Mouse (Mus musculus): Measurements from ENCODE around the gene Adcy1. TPM values are rescaled to one million over a fixed set of nuclear protein-coding genes. Genes with fewer than 3 reads are reported as not detected.
A peak's percentile ranks its signal among the peaks of the same experiment; 100 is the strongest.

Adcy1 gene
- polyA plus RNA-seq, 1 experiment from 2014 or later: 0.40 TPM

GRCm38 (mm10) chr11:7169645-7170044, 106.4 kb downstream of the Adcy1 start:
- ATAC-seq: no peak
- no peak overlapping the region for H3K4me2 ChIP-seq (replicated peaks; ENCODE audit: low read depth)
- H3K36me3 ChIP-seq (ENCODE audit: control insufficient read depth, insufficient read depth): no peaks in the 10 kb centered on the region
- no peak overlapping the region for H3K4me3 ChIP-seq (ENCODE audit: low read depth, low read length)
- H3K9ac ChIP-seq (ENCODE audit: low read depth, low read length): no peak overlapping the region
- H3K9me3 ChIP-seq (ENCODE audit: control insufficient read depth): no peaks in the 10 kb centered on the region
- WGBS: 92% methylated on average over 1 of the region's 1 CpGs
- H3K27ac ChIP-seq (ENCODE audit: low read depth, low read length): no peak overlapping the region
- no peaks in the 10 kb centered on the region for H3K4me1 ChIP-seq (replicated peaks; ENCODE audit: control insufficient read depth, insufficient read depth, low read length)
- TF ChIP-seq CTCF (IDR thresholded peaks at IDR 0.05; ENCODE audit: low read depth): no peak
- H3K27me3 ChIP-seq (replicated peaks; ENCODE audit: control insufficient read depth, insufficient read depth, low read length): no peaks in the 10 kb centered on the region

- Histone ChIP-seq H3K9ac (ENCODE audit: low read depth, low read length) (no peak overlapping the region), H3K9me3 (ENCODE audit: control insufficient read depth) (no peaks in the 10 kb centered on the region), H3K36me3 (ENCODE audit: control insufficient read depth, insufficient read depth) (no peaks in the 10 kb centered on the region), H3K4me3 (ENCODE audit: low read depth, low read length) (no peak overlapping the region), H3K27me3 (replicated peaks; ENCODE audit: control insufficient read depth, insufficient read depth, low read length) (no peaks in the 10 kb centered on the region), H3K4me1 (replicated peaks; ENCODE audit: control insufficient read depth, insufficient read depth, low read length) (no peaks in the 10 kb centered on the region), H3K4me2 (replicated peaks; ENCODE audit: low read depth) (no peak overlapping the region), H3K27ac (ENCODE audit: low read depth, low read length) (no peak overlapping the region)
- TF ChIP-seq CTCF (IDR thresholded peaks at IDR 0.05; ENCODE audit: low read depth): no peak
- peak; percentile 64 for ATAC-seq
- WGBS: 40% methylated on average over 6 of the region's 6 CpGs
Measured at GRCm38 (mm10) chr11:7173664-7174063, 110.4 kb downstream of the Adcy1 start.

GRCm38 (mm10) chr11:7178724-7179123, 115.4 kb downstream of the Adcy1 start:
- Histone ChIP-seq H3K4me1 (replicated peaks; ENCODE audit: control insufficient read depth, insufficient read depth, low read length) (no peaks in the 10 kb centered on the region), H3K4me3 (ENCODE audit: low read depth, low read length) (no peak overlapping the region), H3K36me3 (ENCODE audit: control insufficient read depth, insufficient read depth) (no peaks in the 10 kb centered on the region), H3K4me2 (replicated peaks; ENCODE audit: low read depth) (no peak overlapping the region), H3K27me3 (replicated peaks; ENCODE audit: control insufficient read depth, insufficient read depth, low read length) (no peaks in the 10 kb centered on the region), H3K9me3 (ENCODE audit: control insufficient read depth) (no peaks in the 10 kb centered on the region), H3K27ac (ENCODE audit: low read depth, low read length) (no peak overlapping the region), H3K9ac (ENCODE audit: low read depth, low read length) (no peak overlapping the region)
- 29% methylated on average over 4 of the region's 4 CpGs for WGBS
- no peak for ATAC-seq
- TF ChIP-seq CTCF (IDR thresholded peaks at IDR 0.05; ENCODE audit: low read depth): no peak

- H3K27ac ChIP-seq (ENCODE audit: low read depth, low read length): no peak overlapping the region
- no peaks in the 10 kb centered on the region for H3K27me3 ChIP-seq (replicated peaks; ENCODE audit: control insufficient read depth, insufficient read depth, low read length)
- H3K9ac ChIP-seq (ENCODE audit: low read depth, low read length): no peak overlapping the region
- WGBS: 32% methylated on average over 2 of the region's 2 CpGs
- no peak for TF ChIP-seq CTCF (IDR thresholded peaks at IDR 0.05; ENCODE audit: low read depth)
- no peaks in the 10 kb centered on the region for H3K9me3 ChIP-seq (ENCODE audit: control insufficient read depth)
- H3K4me3 ChIP-seq (ENCODE audit: low read depth, low read length): no peak overlapping the region
- ATAC-seq: no peak
- H3K36me3 ChIP-seq (ENCODE audit: control insufficient read depth, insufficient read depth): no peaks in the 10 kb centered on the region
- H3K4me1 ChIP-seq (replicated peaks; ENCODE audit: control insufficient read depth, insufficient read depth, low read length): no peaks in the 10 kb centered on the region
- no peak overlapping the region for H3K4me2 ChIP-seq (replicated peaks; ENCODE audit: low read depth)
Measured at GRCm38 (mm10) chr11:7179276-7179675, 116.0 kb downstream of the Adcy1 start.

- no peaks in the 10 kb centered on the region for H3K4me1 ChIP-seq (replicated peaks; ENCODE audit: control insufficient read depth, insufficient read depth, low read length)
- H3K9me3 ChIP-seq (ENCODE audit: control insufficient read depth): no peaks in the 10 kb centered on the region
- H3K4me2 ChIP-seq (replicated peaks; ENCODE audit: low read depth): no peak overlapping the region
- WGBS: 43% methylated on average over 8 of the region's 8 CpGs
- no peaks in the 10 kb centered on the region for H3K36me3 ChIP-seq (ENCODE audit: control insufficient read depth, insufficient read depth)
- no peak overlapping the region for H3K9ac ChIP-seq (ENCODE audit: low read depth, low read length)
- H3K27ac ChIP-seq (ENCODE audit: low read depth, low read length): no peak overlapping the region
- no peak for ATAC-seq
- H3K4me3 ChIP-seq (ENCODE audit: low read depth, low read length): no peak overlapping the region
- H3K27me3 ChIP-seq (replicated peaks; ENCODE audit: control insufficient read depth, insufficient read depth, low read length): no peaks in the 10 kb centered on the region
- no peak for TF ChIP-seq CTCF (IDR thresholded peaks at IDR 0.05; ENCODE audit: low read depth)
Measured at GRCm38 (mm10) chr11:7182409-7183042, 119.2 kb downstream of the Adcy1 start.

DNA sequence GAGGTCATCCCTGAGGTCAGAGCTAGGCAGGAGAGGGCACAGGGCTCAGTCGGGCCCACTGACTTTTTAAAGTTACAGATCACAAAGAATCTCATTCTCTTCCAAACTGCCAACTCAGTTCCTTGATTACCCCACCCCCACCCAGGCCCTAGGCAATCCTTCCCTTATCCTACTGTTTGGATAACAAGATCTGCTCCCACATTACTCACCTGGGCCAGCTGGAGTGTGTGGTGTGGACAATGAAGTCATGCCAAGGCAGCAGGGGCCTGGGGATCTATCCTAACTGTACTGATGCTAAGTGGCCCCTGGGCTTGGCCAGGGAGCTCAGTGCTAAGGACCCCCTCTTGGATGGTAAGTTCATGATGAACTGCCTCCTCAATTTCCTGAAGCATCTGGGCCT, 121.1 kb downstream of the Adcy1 start:
- no peak for ATAC-seq
- no peaks in the 10 kb centered on the region for H3K9me3 ChIP-seq (ENCODE audit: control insufficient read depth)
- no peak for TF ChIP-seq CTCF (IDR thresholded peaks at IDR 0.05; ENCODE audit: low read depth)
- no peaks in the 10 kb centered on the region for H3K36me3 ChIP-seq (ENCODE audit: control insufficient read depth, insufficient read depth)
- no peaks in the 10 kb centered on the region for H3K27me3 ChIP-seq (replicated peaks; ENCODE audit: control insufficient read depth, insufficient read depth, low read length)
- H3K27ac ChIP-seq (ENCODE audit: low read depth, low read length): no peak overlapping the region
- no peak overlapping the region for H3K4me2 ChIP-seq (replicated peaks; ENCODE audit: low read depth)
- 26% methylated on average over 1 of the region's 1 CpGs for WGBS
- H3K4me3 ChIP-seq (ENCODE audit: low read depth, low read length): no peak overlapping the region
- no peak overlapping the region for H3K9ac ChIP-seq (ENCODE audit: low read depth, low read length)
- H3K4me1 ChIP-seq (replicated peaks; ENCODE audit: control insufficient read depth, insufficient read depth, low read length): no peaks in the 10 kb centered on the region

DNA sequence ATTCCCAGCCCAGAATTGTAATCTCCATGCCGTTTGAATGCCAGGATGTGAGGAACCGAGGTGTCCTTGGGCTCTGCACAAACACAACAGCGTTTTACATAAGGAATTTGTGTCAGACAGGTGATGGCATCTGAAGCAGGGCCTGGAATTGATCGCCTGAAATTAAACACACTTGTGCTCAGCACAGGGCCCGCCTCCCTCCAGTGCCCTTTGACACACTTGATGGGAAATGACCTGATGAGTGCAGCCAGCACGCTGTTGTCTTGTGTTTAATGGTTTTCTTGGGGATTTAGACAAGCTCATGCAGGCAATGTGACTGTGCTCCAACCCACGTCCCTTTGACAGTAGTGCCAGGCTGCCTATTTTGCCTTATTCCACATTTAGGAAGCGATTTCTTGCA, 124.2 kb downstream of the Adcy1 start:
- no peak for TF ChIP-seq CTCF (IDR thresholded peaks at IDR 0.05; ENCODE audit: low read depth)
- H3K4me1 ChIP-seq (replicated peaks; ENCODE audit: control insufficient read depth, insufficient read depth, low read length): no peaks in the 10 kb centered on the region
- 58% methylated on average over 8 of the region's 8 CpGs for WGBS
- no peak overlapping the region for H3K27ac ChIP-seq (ENCODE audit: low read depth, low read length)
- no peaks in the 10 kb centered on the region for H3K27me3 ChIP-seq (replicated peaks; ENCODE audit: control insufficient read depth, insufficient read depth, low read length)
- H3K4me3 ChIP-seq (ENCODE audit: low read depth, low read length): no peak overlapping the region
- H3K9ac ChIP-seq (ENCODE audit: low read depth, low read length): no peak overlapping the region
- no peak for ATAC-seq
- H3K36me3 ChIP-seq (ENCODE audit: control insufficient read depth, insufficient read depth): no peaks in the 10 kb centered on the region
- no peaks in the 10 kb centered on the region for H3K9me3 ChIP-seq (ENCODE audit: control insufficient read depth)
- H3K4me2 ChIP-seq (replicated peaks; ENCODE audit: low read depth): no peak overlapping the region
